Mouse (Mus musculus): ENCODE measurements around the gene Lpo. TPM values are rescaled to one million over a fixed set of nuclear protein-coding genes. Genes with fewer than 3 reads are reported as not detected.

Gene Lpo
- total RNA-seq, 2 experiments from 2014 or later = not detected

GRCm38 (mm10) chr11:87758957-87759608 lies 69.0 kb downstream of the Lpo start:
- DNase-seq = no peak

- DNase-seq = no peak
Observed at GRCm38 (mm10) chr11:87758161-87758911, 69.8 kb downstream of the Lpo start.

- no peak for DNase-seq
Observed at GRCm38 (mm10) chr11:87757001-87757954, 70.8 kb downstream of the Lpo start.

Small RNA genes within 50 kb of the gene (microRNA-seq; reads per million reads assigned to microRNA genes)
- gene Mir142 (not detected), gene Mir142b (not detected)

Other genes starting within 250 kb of the Lpo start
- 10 to 100 TPM; 26.1 to 31.4 TPM for gene Mtmr4, start 236.1 kb downstream of the Lpo start, total RNA-seq (2021)
- gene Hsf5, start 211.1 kb downstream of the Lpo start, total RNA-seq (2021) = under 1 TPM in 1 of 2 experiments, not detected in 1; 0.13 TPM
- 1 to 10 TPM; 6.2 to 8.9 TPM for gene Rnf43, start 165.6 kb downstream of the Lpo start, total RNA-seq (2021)
- gene Supt4a, start 90.7 kb downstream of the Lpo start, total RNA-seq (2021) = 10 to 100 TPM; 60.5 to 90.0 TPM
- gene Tspoap1, start 67.7 kb downstream of the Lpo start, total RNA-seq (2021) = 1 to 10 TPM; 3.5 to 5.0 TPM
- gene Mpo, start 34.7 kb downstream of the Lpo start, total RNA-seq (2021) = under 1 TPM in 1 of 2 experiments, not detected in 1; 0.40 TPM
- 10 to 100 TPM in 1 of 2 experiments, 1 to 10 TPM in 1; 9.3 to 10.2 TPM for gene Mks1, start 24.9 kb upstream of the Lpo start, total RNA-seq (2021)
- gene Epx, start 47.2 kb upstream of the Lpo start, total RNA-seq (2021) = not detected
- not detected for gene Olfr462, start 64.0 kb upstream of the Lpo start, total RNA-seq (2021)
- gene Olfr463, start 69.1 kb upstream of the Lpo start, total RNA-seq (2021) = not detected
- gene Olfr464, start 92.7 kb upstream of the Lpo start, total RNA-seq (2021) = not detected
- 100 to 1,000 TPM; 200 to 233 TPM for gene Dynll2, start 159.2 kb upstream of the Lpo start, total RNA-seq (2021)
- gene Srsf1, start 219.1 kb upstream of the Lpo start, total RNA-seq (2021) = 100 to 1,000 TPM; 212 to 243 TPM
- 10 to 100 TPM; 49.3 to 50.9 TPM for gene Vezf1, start 240.0 kb upstream of the Lpo start, total RNA-seq (2021)